Mouse (Mus musculus): ENCODE data around the gene Crip1.

DNA sequence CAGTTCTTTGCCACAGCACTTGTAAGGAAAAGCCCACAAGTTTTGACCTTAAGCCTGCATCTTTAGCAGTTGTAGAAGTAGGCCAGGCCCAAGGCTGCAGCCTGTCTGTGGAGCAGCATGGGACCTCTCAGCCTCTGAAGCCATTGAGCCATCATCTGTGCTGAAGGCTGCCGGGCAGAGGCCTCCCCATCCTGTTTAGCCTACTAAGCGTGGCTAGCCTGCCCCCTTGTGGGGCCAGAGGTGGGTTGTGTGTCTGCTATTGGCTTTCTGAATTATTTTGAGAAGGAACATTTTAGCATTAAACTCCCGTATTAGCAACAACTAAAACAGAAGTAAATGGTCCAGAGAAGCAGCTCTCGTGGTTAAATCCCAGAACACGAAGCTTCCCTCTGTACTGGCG is 43.7 kb upstream of the Crip1 start:
- TF ChIP-seq GATA1 (IDR thresholded peaks at IDR 0.05; ENCODE audit: low read length): no peak
- no peak for TF ChIP-seq TAL1 (IDR thresholded peaks at IDR 0.05; ENCODE audit: low read length)

Data from erythroblast, embryonic 14.5 days (primary cell).